Mouse (Mus musculus) granulocyte monocyte progenitor cell, adult 5-6 weeks (primary cell): Measurements from ENCODE around the gene Gm10447. TPM values are rescaled to one million over a fixed set of nuclear protein-coding genes. Genes with fewer than 3 reads are reported as not detected.
A peak's percentile ranks its signal among the peaks of the same experiment; 100 is the strongest.

ENCODE experiments used
- ATAC-seq: replicated peaks from 2 replicates; pipeline ENCODE4 v1.8.0; 2016; ENCODE audit warnings: mild to moderate bottlenecking, moderate TSS enrichment, inconsistent platforms; ENCODE audit not compliant: poor library complexity, severe bottlenecking
- total RNA-seq, 2 experiments: library from RNA; stranded (forward) in 1 of 2; stranded (reverse) in 1 of 2; fragments of 200-712, 200-1000 nt in 1 of 2; fragments of >200 nt in 1 of 2; fragmentation: Nextera tagmentation in 1 of 2; gene quantifications; 2 replicates each; pipeline ENCODE4 v1.2.3; 2014 to 2017

Gm10447 gene
- total RNA-seq, 2 experiments from 2014 or later: not detected

DNA sequence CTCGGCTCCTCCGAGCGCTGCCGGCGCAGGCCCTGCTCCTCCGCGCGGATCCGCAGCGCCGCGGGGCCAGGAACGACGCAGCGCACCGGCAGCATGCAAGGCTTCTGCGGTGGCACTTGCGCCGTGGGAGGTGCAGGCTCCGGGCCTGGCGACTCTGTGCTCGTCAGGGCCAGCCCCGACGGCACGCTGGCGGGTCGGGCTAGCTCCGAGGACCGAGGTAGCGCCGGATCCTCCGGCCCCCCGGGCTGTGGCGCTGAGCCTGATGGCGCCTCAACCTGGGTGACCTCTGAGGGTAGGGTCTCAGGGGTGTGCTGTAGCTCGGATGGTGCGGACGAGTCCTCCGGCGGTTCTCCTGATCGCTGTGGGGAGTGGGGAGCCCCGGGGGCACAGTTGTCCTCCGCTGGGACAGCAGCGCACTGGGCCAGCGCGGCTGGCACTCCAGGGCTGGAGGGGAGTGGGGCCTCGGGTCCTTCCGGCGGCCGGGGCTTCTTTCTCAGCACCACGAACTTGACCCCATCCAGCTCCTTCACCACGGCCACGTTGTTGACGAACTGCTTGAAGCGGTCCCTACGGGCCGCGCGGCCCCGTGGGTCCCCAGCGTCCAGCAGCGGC, 22.4 kb upstream of the Gm10447 start:
- ATAC-seq: no peak; the same call in 1 of the 2 replicates

DNA sequence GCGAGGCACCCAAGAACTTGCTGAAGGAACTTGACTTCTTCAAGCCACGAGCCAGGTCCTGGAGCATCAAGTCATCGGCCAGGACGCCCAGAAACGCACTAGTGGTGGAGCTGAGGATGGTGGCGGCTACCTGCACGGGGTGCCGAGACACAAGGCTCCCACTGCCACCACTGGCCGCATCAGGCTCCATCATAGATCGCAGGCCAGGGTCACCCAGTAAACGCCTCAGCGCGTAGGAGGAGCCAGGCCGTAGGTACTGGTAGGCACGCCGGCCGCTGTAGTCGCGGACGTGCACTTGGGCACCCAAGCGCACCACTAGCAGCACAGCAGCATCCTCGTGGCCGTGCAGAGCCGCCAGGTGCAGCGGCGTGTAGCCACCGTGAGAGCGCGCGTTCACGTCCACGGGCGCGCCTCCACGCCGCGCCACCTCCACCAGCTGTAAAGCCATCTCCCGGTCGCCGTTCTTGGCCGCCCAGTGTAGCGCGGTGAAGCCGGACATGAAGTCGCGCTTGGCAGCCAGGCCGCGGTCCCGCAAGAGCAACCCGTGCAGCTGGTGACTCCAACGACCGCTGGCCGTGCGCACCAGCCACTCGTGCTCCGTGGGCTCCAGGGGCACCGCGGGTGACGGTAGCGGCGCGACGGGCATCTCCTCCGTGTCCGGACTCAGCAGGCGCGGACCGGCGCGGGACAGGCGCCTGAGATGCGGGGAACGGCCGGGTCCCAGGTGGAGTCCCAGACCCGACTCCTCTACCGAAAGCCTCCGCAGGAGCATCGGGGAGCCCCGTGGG, 21.7 kb upstream of the Gm10447 start:
- peak; percentile 19 for ATAC-seq

DNA sequence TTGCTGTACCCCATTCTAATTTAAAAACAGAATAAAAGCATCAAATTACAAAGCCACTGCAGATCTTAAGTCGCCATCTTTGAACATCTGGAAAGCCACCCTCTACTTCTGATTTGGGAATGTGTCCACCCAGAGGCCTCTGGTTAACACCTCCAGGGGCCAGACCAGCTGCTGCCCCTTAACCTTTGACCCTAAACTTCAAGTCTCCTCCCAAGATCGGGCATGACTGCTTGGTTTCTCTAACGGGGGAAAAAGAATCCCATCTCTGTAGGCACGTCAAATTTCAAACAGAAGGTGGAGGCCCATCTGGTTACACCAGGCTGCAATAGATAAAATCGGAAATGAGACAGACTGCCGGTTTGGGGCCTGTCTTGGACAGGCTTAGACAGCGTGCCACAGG, 20.9 kb upstream of the Gm10447 start:
- ATAC-seq: no peak

DNA sequence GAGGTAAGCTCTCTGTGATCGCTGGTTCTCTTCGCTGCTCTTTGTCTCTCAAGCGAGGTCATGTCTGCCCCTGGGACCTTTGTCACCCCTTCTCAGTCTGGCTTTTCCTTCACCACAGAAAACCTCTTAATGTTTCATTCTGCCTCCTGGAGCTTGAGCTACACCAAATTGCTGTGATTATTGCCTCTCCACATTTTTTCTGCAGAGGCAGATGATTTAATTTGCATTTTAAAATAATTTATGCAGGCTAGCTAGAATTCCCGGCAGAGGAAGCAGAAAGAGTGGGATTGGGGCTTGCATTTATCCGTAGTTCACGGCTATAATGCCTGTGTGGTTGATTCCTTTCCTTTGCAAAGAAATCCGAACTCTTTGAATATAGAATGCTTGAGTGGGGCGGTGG, 18.7 kb upstream of the Gm10447 start:
- ATAC-seq: no peak

DNA sequence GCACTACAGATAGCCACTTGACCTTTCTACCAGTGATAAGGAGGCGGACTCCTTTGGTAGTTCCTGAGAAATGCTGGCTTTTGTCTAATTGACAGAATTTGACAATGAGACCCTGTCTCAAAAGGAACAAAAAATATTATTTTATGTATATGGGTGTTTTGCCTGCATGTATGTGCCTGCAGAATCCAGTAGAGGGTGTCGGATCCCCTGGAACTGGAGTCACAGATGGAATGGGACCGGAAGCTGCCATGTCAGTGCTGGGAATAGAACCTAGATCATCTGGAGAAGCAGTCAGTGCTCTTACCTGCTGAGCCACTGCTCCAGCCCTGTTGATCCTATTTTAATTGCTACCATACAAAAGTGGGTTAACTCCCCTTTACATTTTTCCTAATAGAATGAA, 15.8 kb upstream of the Gm10447 start:
- no peak for ATAC-seq

DNA sequence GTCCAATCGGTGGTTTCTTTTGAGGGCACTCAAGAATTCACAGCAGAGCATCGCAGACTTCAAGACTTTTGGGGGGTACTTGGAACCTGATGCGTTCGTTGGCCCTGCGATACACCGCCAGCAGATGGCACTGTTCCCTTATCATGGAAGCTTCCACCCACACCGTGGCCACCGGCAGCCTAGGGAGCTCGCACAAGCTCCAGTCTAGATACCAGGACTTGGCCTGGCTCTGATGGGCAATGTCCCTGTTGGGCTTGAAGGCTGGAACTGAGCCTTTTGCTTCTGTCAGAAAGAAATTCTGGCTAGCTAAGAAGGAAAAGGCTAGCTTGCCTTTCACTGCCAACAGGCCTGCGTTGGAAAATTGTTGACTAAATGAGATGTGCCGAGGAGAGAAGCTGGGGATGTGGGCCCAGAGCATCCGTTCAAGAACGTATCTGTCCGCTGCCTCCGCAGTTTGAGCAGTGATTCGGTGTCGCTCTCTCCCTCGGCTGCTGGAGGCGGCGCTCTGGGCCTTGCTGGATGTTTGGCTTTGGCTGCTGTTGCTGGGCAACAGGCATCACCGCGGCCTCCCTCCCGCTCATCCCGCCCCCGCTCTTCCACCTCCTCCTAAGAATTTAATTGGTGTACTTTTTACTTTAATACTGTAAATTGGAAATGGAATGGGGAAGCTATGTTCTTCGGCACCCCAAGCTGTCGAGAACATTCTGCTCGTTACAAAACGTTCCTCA, 13.2 kb upstream of the Gm10447 start, which contains the start of gene Gm9837:
Gm9837 (minus strand) TSS at position 512 of the 728 bp plus-strand sequence.
- peak; percentile 86 for ATAC-seq

DNA sequence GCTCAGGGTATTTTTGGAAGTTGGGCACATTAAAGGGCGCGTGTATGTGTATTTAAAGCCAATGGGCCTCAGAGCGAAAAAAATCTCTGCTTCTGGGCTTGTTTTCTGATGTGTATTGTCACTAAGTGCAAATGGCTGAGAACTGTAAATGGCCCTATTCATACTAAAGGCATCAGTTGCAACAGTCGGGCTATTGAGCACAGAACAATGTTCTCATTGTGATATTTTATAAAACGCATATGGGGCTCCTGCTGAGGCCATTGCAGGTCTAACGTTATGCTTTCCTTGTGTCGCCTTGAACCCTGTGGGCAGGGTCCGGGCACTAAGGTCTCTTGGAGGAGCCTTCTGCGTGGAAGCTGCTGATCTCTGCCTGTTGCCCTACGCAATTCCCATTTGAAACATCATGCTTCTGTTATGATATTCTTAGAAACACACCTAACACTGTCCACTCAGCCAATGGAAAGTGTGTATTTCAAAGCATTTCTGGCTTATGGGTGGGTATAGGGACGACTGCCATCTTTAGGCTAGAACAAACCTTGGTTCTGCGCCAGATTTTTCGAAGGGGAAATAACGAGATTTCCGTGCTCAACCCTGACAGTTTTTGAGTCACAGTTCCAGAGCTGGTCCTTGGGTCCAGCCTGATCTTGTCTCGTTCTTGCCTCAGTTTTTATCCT, 12.5 kb upstream of the Gm10447 start:
- ATAC-seq: no peak

DNA sequence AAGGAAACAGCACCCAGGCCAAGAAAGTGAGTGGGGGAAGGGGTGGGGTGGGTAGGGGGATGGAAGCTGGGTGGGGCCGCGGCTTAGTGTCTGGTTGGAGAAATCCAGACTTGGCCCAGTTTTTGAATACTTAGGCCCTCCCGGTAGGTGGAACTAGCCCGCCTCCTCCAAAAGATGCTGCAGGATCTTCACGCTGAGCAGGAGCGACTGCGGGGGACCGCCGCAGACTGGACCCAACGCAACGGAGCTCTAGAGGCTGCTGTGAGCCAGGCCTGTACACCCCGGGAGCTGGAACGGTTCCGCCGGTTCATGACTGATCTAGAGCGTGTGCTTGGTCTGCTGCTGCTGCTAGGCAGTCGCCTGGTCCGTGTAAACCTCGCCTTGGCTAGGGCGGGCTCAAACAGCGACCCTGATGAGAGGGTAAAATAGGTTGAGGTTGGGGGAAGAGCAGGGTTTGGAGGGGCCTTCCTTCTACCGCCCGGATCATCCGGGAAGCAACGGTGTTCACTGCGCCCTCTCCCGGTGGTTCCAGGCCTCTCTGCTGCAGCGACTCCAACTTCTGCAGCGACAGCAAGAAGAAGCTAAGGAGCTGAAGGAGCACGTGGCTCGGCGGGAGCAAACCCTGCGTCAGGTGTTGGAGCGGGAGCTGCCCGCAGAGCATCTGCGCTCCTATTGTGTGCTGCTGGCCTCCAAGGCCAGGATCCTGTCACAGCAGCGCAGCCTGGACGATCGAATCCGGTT, 9.5 kb upstream of the Gm10447 start:
- peak; percentile 70 for ATAC-seq

DNA sequence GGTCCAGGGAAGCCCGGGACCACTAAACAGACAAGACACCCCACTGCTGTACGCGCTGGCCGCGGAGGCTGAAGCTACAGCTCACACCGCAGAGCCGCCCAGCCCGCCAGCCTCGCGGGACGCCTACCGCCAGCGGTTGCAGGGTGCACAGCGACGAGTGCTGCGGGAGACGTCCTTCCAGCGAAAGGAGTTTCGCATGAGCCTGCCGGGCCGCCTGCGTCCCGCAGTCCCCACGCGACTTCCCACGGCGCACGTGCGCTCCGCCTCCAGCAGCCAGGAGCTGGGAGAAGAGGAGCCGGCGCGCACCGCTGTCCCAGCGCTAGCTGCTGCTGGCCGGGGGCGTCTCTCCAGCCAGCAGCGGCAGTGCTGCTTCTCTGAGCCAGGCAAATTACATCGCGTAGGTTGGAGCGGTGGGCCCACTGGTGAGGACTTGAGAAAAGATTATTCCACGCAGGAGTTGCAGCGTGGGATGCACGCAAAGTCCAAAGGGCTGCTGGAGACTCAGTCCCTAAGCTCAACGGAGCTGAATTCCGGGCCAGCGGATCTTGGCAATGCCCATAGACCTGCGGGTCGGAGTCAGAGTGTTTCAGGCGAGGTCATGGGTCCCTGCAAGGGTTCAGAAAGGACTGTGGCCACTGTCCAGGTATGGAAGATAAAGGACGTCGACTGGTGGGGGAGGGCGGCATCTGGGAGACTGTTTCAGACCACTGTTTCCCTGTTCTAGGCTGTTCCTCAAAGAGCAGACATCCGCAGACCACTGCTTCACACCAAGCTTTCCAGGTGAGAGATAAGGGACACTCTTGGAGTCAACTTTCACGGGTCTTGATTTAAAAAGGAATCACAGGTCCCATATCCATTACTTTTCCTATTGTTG, 6.9 kb upstream of the Gm10447 start:
- peak; percentile 47 for ATAC-seq

DNA sequence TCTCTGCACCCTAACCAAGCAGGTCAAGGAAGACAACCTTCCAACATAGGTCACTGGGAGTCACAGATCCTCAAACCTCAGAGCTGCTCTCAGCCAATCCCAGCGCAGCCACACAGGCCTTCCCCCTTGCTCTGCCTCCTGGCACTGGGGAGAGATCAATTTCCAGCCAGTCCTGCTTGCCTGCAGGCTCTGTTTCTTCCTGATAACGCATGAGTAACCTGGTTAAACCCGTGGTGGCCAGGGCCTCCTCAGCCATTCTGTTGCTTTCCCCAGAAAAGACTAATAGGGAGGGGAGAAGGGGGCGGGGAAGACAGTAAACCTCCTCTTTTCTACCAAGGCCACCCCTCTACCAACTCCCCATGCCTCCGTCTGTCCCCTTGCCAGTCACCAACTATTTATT, 4.8 kb upstream of the Gm10447 start:
- no peak for ATAC-seq

DNA sequence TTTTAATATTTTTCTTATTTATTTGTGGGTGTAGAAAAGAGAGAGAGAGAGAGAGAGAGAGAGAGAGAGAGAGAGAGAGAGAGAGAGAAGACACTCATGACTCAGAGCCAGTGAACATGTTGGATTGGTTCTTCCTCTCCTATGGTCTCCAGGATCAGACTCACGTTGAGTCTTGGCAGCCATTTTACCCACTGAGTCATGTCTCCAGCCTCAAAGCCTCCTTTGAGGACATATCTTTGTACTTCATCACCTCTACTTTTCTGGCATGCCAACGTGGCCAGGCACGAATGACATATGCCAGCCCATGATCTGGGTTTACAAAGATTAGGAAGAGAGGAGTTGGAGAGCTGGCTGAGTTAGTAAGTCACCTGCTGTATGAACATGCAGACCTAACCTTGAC, 3.3 kb upstream of the Gm10447 start:
- no peak for ATAC-seq

DNA sequence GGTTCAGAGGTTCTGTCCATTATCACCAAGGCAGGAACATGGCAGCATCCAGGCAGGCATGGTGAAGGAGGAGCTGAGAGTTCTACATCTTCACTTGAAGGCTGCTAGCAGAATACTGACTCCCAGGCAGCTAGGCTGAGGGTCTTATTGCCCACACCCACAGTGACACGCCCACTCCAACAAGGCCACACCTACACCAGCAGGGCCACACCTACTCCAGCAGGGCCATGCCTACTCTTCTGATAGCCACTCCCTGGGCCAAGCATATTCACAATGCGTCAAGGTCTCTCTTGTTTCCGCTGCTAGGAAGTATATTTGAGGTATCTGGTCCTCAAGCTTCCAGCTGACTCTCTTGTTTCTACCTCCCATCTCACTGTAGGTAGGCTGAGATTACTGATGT, 2.1 kb upstream of the Gm10447 start:
- ATAC-seq: no peak

DNA sequence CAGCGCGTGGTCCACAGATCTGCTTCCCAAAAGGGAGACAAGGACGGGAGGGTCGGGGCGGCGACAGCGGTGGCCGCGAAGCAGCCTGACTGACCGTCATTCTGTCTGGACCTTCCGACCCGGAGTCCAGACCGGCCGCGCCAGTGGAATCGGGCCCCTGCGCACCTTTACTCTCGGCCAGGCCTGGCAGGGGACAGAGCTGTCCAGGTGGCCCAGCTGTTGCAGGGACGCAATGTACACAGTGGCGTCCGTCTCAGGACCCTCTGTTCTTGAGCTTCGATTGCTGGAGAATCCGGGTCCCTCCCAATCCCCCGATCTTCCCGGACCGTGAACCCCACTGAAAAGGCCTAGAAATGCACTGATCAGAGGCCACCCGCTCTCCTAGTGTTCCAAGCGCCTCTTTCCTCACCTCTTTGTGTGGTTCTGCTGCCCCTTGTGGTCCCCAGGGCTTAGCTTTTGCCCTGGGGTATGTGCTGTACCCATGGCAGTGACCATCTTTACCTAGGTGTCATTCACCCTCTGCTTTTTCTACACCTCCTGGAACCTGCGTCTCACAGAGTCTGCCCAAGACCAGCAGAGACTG, 553 bp upstream of the Gm10447 start:
- peak; percentile 45; the same call in 1 of the 2 replicates for ATAC-seq

DNA sequence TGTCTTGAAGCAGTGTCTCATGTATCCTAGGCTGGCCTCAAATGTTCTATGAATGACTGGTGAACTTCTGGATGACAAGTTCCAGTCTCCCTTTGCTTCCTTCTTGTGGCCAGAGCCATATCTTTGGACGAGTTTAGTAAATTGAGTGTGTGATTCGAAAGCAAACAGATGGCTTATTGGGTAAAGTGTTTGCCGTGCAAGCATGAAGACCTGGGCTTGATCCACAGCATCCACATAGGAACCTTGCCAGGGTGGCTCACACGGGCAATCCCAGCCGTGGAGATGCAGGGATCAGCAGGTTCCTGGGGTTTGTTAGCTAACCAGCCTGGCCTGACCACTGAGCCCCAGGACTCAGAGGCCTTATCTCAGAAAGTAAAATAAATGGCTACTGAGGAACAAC, 3.9 kb downstream of the Gm10447 start:
- ATAC-seq: no peak

DNA sequence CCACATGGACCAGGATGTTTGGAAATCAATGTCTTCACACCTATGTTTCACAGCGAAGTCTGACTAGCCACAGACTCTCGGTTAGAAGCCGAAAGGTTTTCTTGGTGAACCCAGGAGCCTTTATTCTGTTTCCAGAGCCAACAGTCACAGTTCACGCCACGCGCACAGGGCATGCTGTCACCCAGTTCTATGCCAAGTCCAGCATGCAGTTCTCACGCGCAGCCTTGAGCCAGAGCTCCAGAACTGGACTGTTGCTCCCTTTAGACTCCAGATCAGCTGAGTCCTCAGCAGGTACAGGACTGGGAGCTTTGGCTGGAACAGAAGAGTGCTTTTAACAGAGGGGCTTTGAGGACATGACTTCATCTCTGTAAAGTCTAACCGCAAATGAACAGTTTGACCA, 4.5 kb downstream of the Gm10447 start:
- no peak for ATAC-seq

DNA sequence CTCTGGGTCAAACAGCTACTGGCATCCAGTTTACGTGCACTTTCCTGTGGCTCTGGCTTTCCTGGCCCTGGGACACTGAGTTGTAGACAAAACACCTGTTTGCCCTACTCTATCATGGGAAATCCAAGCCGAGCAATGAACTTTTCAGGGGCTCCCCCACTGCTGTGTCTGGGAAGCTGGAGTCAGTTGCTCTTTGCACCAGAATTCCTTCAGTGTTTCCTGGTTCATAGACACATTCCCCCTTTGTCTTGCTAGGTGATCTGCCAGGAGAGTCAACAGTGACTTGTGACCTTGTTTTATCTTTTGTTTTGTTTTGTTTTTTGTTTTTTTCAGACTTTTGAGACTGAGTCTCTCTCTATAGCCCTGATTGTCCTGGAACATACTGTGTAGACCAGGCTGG, 5.5 kb downstream of the Gm10447 start:
- ATAC-seq: no peak

DNA sequence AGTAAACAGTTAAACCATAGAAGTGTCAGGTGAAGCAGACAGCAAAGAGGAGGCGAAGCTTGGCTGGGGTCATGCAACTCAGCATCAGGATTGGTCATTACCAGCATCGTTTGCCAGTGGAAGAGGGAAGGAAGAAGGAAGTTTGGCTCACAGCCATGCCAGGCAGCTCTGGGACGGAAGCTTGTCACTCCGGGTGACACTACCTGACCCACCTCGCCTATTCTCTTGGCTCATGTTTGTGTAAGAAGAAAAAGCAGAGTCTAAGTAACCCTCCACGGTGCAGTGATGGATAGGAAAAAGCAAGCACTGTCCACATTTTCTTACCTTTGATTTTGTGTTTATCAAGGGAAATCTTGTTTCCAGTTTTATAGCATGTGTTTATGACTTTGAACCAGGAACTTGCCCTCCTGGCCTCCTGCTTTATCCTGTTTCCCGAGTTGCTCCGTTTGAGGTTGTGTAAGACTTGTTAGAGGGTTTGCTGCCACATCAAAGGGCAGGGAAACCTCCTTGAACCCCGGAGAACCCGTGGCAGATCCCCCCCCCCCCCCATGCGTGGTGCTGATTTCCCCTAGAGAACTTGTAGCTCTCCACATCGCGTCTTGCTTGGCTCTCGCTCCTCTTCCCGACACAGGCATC, 6.7 kb downstream of the Gm10447 start:
- peak; percentile 67 for ATAC-seq

DNA sequence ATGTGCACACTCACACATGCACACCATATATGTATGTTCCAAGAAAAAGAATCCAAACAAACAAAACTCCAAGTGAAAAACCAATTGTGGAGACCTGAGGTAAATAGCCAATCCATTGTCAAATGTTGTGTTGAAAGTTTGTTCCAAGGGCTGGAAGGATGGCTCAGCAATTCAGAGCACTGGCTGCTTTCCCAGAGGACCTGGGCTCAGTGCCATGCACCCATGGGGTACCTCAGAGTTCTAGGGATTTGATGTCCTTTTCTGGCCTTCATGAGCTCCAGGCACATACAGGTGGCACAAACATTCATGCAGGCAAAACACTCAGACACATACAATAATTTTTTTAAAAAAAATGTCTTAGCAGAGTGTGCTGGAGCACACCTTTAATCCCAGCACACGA, 8.4 kb downstream of the Gm10447 start:
- ATAC-seq: no peak
